Mouse (Mus musculus): ENCODE results near the gene Gins2. TPM values are rescaled to one million over a fixed set of nuclear protein-coding genes. Genes with fewer than 3 reads are reported as not detected.
A peak's percentile ranks its signal among the peaks of the same experiment; 100 is the strongest.

Gins2 gene
- polyA plus RNA-seq, 1 experiment from 2014 or later = 109 TPM

- ATAC-seq (ENCODE audit: insufficient number of reproducible peaks, insufficient read depth, low FRiP score, low TSS enrichment) = no peak
- Histone ChIP-seq H3K9ac (no peak overlapping the region), H3K27ac (no peak overlapping the region), H3K4me3 (peak overlapping the region; percentile 2; the same call in 1 of the 2 replicates), H3K4me1 (peaks cover 13% of the 10 kb centered on the region; the same call in 1 of the 2 replicates), H3K9me3 (0 out of 2 replicates have a peak, but pooled peaks cover 3% of the 10 kb centered on the region), H3K36me3 (no peaks in the 10 kb centered on the region), H3K27me3 (peaks cover 4% of the 10 kb centered on the region; the same call in 1 of the 2 replicates), H3K4me2 (replicated peaks) (peak overlapping the region; percentile 34)
- WGBS = 26% methylated on average over 24 of the region's 24 CpGs
Measured at GRCm38 (mm10) chr8:120598579-120598978, 9.5 kb upstream of the Gins2 start.

- Histone ChIP-seq H3K27ac (no peak overlapping the region), H3K9me3 (no peaks in the 10 kb centered on the region), H3K27me3 (peaks cover 4% of the 10 kb centered on the region; the same call in 1 of the 2 replicates), H3K9ac (no peak overlapping the region), H3K4me3 (no peak overlapping the region), H3K36me3 (no peaks in the 10 kb centered on the region), H3K4me1 (peaks cover 11% of the 10 kb centered on the region; the same call in 1 of the 2 replicates), H3K4me2 (replicated peaks) (no peak overlapping the region)
- ATAC-seq (ENCODE audit: insufficient number of reproducible peaks, insufficient read depth, low FRiP score, low TSS enrichment) = no peak
- 9% methylated on average over 5 of the region's 5 CpGs for WGBS
Measured at GRCm38 (mm10) chr8:120595963-120596362, 6.9 kb upstream of the Gins2 start.

GRCm38 (mm10) chr8:120594571-120594970, 5.5 kb upstream of the Gins2 start:
- no peaks in the 10 kb centered on the region for H3K9me3 ChIP-seq
- no peak overlapping the region for H3K9ac ChIP-seq
- H3K36me3 ChIP-seq = no peaks in the 10 kb centered on the region
- H3K4me1 ChIP-seq = peaks cover 16% of the 10 kb centered on the region
- H3K27ac ChIP-seq = no peak overlapping the region
- peaks cover 4% of the 10 kb centered on the region; the same call in 1 of the 2 replicates for H3K27me3 ChIP-seq
- no peak for ATAC-seq (ENCODE audit: insufficient number of reproducible peaks, insufficient read depth, low FRiP score, low TSS enrichment)
- WGBS = 89% methylated on average over 5 of the region's 5 CpGs
- no peak overlapping the region for H3K4me3 ChIP-seq
- H3K4me2 ChIP-seq (replicated peaks) = no peak overlapping the region

- Histone ChIP-seq H3K27ac (no peak overlapping the region), H3K4me2 (replicated peaks) (no peak overlapping the region), H3K9me3 (no peaks in the 10 kb centered on the region), H3K9ac (no peak overlapping the region), H3K27me3 (no peaks in the 10 kb centered on the region), H3K36me3 (no peaks in the 10 kb centered on the region), H3K4me1 (peaks cover 14% of the 10 kb centered on the region), H3K4me3 (no peak overlapping the region)
- ATAC-seq (ENCODE audit: insufficient number of reproducible peaks, insufficient read depth, low FRiP score, low TSS enrichment) = no peak
- WGBS = 74% methylated on average over 10 of the region's 10 CpGs
Measured at GRCm38 (mm10) chr8:120591587-120592292, 2.6 kb upstream of the Gins2 start.

DNA sequence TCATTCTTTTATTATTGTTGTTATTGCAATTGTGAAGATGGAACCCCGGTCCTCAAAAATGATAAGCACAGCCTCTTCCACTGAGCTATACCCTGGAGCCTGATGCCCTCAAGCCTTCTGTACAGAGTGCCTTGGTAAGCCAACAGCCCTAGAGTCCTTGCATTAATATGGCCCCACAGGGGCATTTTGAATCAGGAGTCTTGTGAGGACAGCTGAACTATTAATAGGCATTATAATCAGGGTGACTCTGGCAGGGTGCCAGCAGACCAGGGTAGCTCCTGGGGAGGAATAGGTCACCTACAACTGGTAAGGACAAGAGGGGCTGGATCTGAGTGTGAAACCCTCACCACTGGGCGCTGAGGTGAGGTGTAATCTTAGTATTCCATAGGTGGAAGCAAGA, 817 bp upstream of the Gins2 start:
- Histone ChIP-seq H3K9me3 (no peaks in the 10 kb centered on the region), H3K36me3 (peaks cover 11% of the 10 kb centered on the region), H3K4me1 (peaks cover 14% of the 10 kb centered on the region), H3K4me3 (peak overlapping the region; percentile 77), H3K27me3 (no peaks in the 10 kb centered on the region), H3K27ac (0 out of 2 replicates have a peak overlapping the region, but pooled peaks have one; percentile 3), H3K9ac (peak overlapping the region; percentile 48), H3K4me2 (replicated peaks) (peak overlapping the region; percentile 60)
- 54% methylated on average over 2 of the region's 2 CpGs for WGBS
- no peak for ATAC-seq (ENCODE audit: insufficient number of reproducible peaks, insufficient read depth, low FRiP score, low TSS enrichment)

GRCm38 (mm10) chr8:120585521-120585920, 3.6 kb downstream of the Gins2 start:
- Histone ChIP-seq H3K4me3 (no peak overlapping the region), H3K9me3 (no peaks in the 10 kb centered on the region), H3K4me2 (replicated peaks) (no peak overlapping the region), H3K4me1 (peaks cover 8% of the 10 kb centered on the region), H3K27me3 (no peaks in the 10 kb centered on the region), H3K27ac (no peak overlapping the region), H3K36me3 (peaks cover 41% of the 10 kb centered on the region), H3K9ac (no peak overlapping the region)
- WGBS = 89% methylated on average over 10 of the region's 10 CpGs
- no peak for ATAC-seq (ENCODE audit: insufficient number of reproducible peaks, insufficient read depth, low FRiP score, low TSS enrichment)

GRCm38 (mm10) chr8:120581811-120582210, 7.3 kb downstream of the Gins2 start:
- Histone ChIP-seq H3K9me3 (no peaks in the 10 kb centered on the region), H3K27me3 (no peaks in the 10 kb centered on the region), H3K4me1 (no peaks in the 10 kb centered on the region), H3K9ac (no peak overlapping the region), H3K4me3 (no peak overlapping the region), H3K4me2 (replicated peaks) (no peak overlapping the region), H3K36me3 (peaks cover 76% of the 10 kb centered on the region), H3K27ac (no peak overlapping the region)
- WGBS = 94% methylated on average over 8 of the region's 8 CpGs
- no peak for ATAC-seq (ENCODE audit: insufficient number of reproducible peaks, insufficient read depth, low FRiP score, low TSS enrichment)

- H3K4me2 ChIP-seq (replicated peaks) = no peak overlapping the region
- H3K4me3 ChIP-seq = no peak overlapping the region
- ATAC-seq (ENCODE audit: insufficient number of reproducible peaks, insufficient read depth, low FRiP score, low TSS enrichment) = no peak
- no peaks in the 10 kb centered on the region for H3K27me3 ChIP-seq
- 0 out of 2 replicates have a peak, but pooled peaks cover 1% of the 10 kb centered on the region for H3K4me1 ChIP-seq
- H3K36me3 ChIP-seq = peaks cover 81% of the 10 kb centered on the region
- no peaks in the 10 kb centered on the region for H3K9me3 ChIP-seq
- H3K27ac ChIP-seq = no peak overlapping the region
- WGBS = 92% methylated on average over 12 of the region's 12 CpGs
- no peak overlapping the region for H3K9ac ChIP-seq
Measured at GRCm38 (mm10) chr8:120581329-120581728, 7.8 kb downstream of the Gins2 start.

- 80% methylated on average over 8 of the region's 8 CpGs for WGBS
- H3K4me3 ChIP-seq = no peak overlapping the region
- H3K4me2 ChIP-seq (replicated peaks) = no peak overlapping the region
- H3K36me3 ChIP-seq = peaks cover 84% of the 10 kb centered on the region
- no peaks in the 10 kb centered on the region for H3K9me3 ChIP-seq
- H3K4me1 ChIP-seq = 0 out of 2 replicates have a peak, but pooled peaks cover 9% of the 10 kb centered on the region
- H3K27ac ChIP-seq = no peak overlapping the region
- no peak overlapping the region for H3K9ac ChIP-seq
- no peaks in the 10 kb centered on the region for H3K27me3 ChIP-seq
- ATAC-seq (ENCODE audit: insufficient number of reproducible peaks, insufficient read depth, low FRiP score, low TSS enrichment) = no peak
Measured at GRCm38 (mm10) chr8:120580336-120581000, 8.6 kb downstream of the Gins2 start.

DNA sequence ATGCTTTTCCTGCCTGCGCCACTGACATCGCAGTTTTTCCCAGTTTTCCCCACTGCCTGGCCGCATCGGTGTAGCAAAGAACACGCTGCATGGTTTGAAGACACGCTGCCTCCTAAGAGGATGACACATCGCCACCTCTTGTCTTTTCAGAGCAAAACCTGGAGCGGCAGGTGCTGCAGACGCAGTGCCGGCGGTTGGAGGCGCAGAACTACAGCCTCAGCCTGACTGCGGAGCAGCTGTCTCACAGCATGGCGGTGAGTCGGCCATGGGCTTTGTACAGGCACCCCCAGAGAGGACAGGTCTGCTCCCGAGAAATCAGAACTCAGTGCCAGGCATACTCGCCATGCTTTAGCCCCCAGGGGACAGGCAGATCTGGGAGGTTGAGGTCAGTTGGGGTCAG, 11.3 kb downstream of the Gins2 start:
- no peak overlapping the region for H3K27ac ChIP-seq
- no peaks in the 10 kb centered on the region for H3K9me3 ChIP-seq
- no peak overlapping the region for H3K4me2 ChIP-seq (replicated peaks)
- H3K4me1 ChIP-seq = peaks cover 19% of the 10 kb centered on the region; the same call in 1 of the 2 replicates
- no peak overlapping the region for H3K9ac ChIP-seq
- H3K27me3 ChIP-seq = no peaks in the 10 kb centered on the region
- WGBS = 85% methylated on average over 17 of the region's 17 CpGs
- H3K4me3 ChIP-seq = no peak overlapping the region
- H3K36me3 ChIP-seq = peaks cover 96% of the 10 kb centered on the region
- ATAC-seq (ENCODE audit: insufficient number of reproducible peaks, insufficient read depth, low FRiP score, low TSS enrichment) = no peak

DNA sequence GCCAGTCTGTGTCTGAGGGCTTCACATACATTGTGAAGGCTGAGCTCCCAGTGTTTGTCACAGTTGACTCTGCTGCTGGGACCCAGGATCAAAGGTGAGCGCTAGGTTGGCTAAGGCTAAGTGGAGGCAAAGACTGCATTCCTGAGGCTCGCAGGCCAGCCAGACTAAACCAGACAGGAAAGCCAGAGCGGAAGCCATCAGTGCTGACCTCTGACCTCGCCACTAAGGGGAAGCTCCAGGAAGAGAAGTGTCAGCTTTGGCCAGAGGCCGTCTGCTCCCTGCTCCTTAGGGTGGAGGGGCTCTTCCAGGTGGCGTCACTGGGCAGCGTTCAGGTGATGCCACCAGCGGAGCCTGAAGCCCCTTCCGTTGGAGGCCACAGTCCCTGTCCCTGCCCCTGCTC, 13.3 kb downstream of the Gins2 start:
- no peak overlapping the region for H3K9ac ChIP-seq
- no peak overlapping the region for H3K4me3 ChIP-seq
- no peaks in the 10 kb centered on the region for H3K9me3 ChIP-seq
- peaks cover 19% of the 10 kb centered on the region; the same call in 1 of the 2 replicates for H3K4me1 ChIP-seq
- ATAC-seq (ENCODE audit: insufficient number of reproducible peaks, insufficient read depth, low FRiP score, low TSS enrichment) = no peak
- 26% methylated on average over 9 of the region's 9 CpGs for WGBS
- H3K27me3 ChIP-seq = no peaks in the 10 kb centered on the region
- no peak overlapping the region for H3K27ac ChIP-seq
- H3K4me2 ChIP-seq (replicated peaks) = no peak overlapping the region
- H3K36me3 ChIP-seq = peaks cover 98% of the 10 kb centered on the region

DNA sequence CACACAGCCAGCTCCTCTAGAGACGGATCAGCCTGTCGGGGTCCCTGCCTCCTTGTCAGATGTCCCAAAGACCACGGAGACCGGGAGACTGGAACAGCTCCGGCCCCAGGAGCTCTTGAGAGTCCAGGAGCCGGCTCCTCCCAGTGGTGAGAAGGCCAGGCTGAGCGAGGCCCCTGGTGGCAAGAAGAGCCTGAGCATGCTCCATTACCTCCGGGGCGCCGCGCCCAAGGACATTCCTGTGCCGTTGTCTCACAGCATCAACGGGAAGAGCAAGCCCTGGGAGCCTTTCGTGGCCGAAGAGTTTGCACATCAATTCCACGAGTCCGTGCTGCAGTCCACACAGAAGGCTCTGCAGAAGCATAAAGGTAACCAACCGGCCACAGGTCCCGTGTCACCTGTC, 14.2 kb downstream of the Gins2 start:
- Histone ChIP-seq H3K27me3 (no peaks in the 10 kb centered on the region), H3K9ac (no peak overlapping the region), H3K9me3 (no peaks in the 10 kb centered on the region), H3K27ac (no peak overlapping the region), H3K36me3 (peaks cover 98% of the 10 kb centered on the region), H3K4me2 (replicated peaks) (no peak overlapping the region), H3K4me3 (no peak overlapping the region), H3K4me1 (peaks cover 19% of the 10 kb centered on the region; the same call in 1 of the 2 replicates)
- ATAC-seq (ENCODE audit: insufficient number of reproducible peaks, insufficient read depth, low FRiP score, low TSS enrichment) = no peak
- 72% methylated on average over 19 of the region's 19 CpGs for WGBS
